Mouse (Mus musculus) c-Kit-positive CD71-negative TER-119-negative erythroid progenitor cells, embryonic 14.5 days (primary cell): ENCODE data around the gene Pls1.
A peak's percentile ranks its signal among the peaks of the same experiment; 100 is the strongest.

Source experiments
- DNase-seq: peaks from one replicate; pipeline ENCODE4 v3.0.0-alpha.2; 2013; ENCODE audit warnings: low read depth

The Pls1 gene

DNA sequence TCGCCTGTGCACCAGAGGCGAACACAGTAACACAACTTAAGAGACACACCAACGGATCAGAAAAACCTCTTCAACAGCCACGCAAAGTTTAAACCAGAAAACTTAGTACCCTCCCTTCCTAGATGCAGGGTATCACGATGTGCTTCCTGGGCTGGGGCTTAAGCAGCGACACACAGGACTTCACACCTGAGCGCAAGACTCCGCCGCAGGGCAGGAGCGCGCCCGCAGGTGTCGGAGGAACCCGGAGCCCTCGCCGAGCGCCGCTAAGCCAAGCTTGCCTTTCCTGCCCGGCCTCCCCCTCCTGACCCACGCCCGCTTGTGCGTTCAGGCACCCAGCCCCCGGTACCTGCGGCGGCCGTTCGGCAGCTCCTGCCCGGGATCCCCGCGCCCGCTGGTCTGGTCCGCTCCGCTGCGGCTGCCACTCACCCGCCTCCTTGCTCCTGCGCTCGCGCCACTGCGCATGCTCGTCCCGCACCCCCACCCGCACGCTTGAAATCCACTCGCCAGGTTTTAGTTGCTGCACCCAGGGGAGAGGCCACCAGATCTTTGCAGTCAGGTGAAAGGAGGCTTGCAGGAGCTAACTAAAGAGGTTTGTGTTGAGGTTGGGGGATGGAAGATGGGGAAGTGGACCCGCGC lies at the start of gene Pls1:
Gene Pls1, minus strand, starts transcription at position 487 of the 636 bp plus-strand sequence.
- DNase-seq = peak; percentile 48

DNA sequence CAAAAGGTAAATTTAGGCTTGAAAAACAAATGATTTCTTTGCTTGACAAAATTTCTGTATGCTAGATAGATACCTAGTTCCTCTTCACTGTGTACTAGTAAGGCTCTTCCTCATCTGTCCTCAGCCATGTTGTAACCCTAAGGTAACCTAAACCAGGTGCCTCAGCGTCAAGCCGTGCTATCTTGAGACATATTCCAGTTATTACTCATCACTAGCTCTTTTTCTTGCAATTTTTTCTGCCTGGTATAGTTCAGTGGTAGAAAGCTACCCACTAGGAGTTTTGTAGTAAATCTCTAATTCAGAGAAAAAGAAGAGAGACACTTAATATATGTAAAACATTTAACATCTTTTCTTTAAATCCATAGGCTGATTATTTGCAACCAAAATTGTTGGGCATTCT lies 37.6 kb upstream of the Pls1 start:
- DNase-seq = no peak

DNA sequence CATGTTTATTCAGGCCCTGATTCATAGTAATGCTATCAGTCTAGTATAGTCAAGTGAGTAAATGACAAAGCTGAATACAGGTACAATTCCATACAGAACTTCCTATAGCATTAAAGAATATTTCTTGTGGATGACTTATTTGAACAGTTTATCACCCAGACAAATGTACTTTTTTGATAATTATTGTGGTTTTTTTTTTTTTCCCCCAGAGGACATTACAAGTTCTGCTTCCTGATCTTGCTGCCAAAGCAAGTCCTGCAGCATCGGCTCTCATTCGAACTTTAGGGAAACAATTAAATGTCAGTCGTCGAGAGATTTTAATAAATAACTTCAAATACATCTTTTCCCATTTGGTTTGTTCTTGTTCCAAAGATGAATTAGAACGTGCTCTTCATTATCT lies 33.1 kb upstream of the Pls1 start:
- DNase-seq = no peak

DNA sequence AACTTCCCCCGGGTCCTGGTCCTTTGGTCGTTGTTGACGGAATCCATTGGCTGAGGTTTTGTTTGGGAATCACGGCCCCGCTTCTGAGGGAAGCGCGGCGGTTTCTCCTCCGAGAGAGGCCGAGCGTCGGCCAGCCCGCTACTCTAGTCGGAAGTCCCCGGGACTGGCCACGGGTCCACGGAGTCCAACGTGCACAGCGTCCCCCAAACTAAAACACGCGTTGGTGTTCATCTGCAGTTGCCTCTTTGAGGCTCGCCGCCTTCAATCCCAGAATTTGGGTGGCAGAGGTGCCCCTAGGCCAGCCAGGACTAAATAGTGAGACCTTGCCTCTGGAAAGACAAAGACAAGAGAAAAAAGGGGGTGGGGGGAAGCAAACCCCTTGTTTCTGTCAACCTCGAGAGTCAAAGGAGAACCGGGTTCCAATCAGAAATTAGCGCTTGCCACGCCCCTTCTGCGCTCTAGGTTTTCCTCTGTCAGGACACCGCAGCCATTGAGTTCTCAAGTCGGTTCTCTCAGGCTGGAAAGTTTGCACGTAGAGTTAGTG lies 13.0 kb upstream of the Pls1 start:
- peak; percentile 81 for DNase-seq

DNA sequence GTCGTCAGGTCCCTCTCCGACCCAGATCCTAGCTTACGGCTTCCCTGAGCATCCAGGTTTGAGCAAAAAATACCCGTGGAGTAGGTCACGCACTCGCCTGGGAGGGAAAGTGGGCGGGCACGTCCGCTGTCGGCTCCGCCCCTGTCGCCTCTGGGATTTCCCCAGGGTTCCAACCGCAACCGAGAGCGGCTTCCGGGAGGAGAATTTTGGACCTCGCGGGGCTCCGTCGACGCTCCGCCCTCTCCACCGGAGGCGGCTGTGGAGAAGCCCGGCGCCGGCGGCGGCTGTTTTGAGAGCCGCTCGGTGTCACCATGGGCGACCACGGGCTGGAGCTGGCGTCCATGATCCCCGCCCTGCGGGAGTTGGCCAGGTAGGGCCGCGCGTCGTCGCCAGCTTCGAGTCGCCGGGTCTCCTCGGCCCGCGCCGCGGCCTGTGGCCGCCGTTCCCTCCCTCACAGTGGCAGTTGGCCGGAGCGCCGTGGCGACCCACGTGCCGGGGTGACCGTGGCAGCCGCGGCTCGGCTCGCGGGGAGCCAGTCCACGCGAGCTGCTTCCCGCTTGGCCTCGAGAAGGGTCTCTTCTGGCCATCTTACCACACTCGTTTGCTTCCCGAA lies 12.4 kb upstream of the Pls1 start, which contains the start of gene Atr:
Gene Atr, plus strand, starts transcription at position 184 of the 613 bp plus-strand sequence.
- peak; percentile 89 for DNase-seq

DNA sequence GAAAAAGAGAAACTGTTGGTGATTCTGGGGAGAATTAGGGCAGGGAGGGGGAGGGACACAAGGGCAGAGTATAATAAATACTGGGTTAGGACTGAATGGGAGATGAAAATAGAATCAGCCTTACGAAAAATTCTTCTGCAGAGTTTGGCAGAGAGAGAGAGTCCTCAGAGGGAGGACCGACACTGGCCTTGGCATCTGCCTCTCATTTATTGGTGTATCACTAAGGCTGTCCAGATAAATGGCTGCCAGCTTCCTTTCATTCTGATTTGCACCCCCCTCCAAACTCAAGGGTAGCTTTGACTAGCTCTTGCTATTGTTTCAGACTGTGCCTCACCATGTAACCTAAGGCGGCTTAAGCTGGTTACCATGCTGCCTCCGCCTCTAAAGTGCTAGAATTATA lies 10.9 kb upstream of the Pls1 start:
- DNase-seq = no peak

DNA sequence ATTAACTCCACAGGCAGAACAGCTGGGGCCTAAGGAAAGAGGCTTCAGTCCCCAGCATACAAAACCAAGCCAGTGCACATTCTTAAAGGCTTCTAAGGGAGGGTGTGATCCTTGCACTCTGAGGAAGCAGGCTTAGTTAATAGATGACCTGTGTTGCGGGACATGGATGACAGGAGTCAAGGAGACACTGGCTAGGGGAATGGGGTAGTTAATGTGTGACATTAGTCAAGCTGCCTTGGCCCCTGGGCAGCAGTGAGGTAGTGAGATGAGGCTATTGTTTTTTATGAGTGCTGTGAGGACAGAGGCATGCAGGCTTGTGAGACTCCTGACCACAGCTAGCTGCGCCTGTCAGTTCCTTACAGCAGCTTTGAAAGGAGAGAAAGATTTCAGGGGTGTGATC lies 9.8 kb upstream of the Pls1 start:
- DNase-seq = no peak

DNA sequence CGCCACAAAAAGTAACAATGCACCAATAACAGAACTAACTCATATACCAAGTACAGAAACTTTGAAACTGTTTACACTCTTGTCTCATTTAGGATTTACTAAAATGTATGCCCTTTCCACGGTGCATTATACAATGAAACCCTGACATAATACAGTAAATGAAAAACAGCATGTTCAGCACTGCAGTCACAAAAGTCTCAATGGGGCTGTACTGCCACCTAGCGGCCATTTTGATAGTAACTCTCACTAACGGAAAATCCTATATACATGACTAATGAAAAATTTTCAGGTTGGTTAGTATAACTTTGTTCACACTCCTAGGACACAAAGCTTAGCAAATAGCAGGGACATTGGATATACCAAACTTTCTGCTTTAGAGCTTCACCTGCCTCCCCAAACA lies 7.8 kb upstream of the Pls1 start:
- peak; percentile 81 for DNase-seq

DNA sequence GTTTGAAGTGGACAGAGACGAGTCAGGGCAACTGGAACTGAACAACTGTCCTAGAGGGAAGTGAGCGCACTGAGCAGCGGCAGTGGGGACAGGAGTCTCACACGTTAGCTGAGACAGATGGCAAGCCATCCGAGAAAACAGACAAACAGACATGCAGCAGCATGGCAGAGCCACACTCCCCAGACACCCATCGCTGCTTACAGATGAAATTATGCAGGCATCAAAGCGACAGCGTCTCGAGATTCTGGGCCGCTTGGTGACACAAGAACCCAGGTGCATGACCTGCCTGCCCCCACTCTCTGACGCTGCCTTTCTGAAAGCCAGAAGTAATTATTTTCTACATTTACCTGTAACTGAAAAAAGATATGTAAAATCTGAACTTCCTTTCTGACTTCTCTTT lies 6.6 kb upstream of the Pls1 start:
- no peak for DNase-seq

DNA sequence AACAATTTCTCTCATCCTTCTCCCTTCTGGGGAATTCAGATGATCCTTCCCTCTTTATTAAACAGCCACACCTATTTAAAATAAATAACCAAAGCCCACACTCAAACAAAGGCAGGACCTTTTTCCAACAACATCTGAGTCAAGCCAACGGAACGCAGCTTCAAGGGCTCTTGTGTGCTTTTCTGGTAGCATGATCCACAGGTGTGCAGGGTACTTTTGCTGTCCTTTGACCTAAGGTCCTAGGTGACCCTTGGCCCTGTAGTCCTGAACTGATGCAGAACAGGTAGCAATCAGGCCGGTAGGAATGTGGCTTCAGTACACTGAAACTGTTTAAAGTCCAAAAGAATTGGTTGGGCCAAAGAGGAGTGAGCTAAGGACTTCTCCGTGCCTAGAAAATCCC lies 600 bp upstream of the Pls1 start:
- DNase-seq = no peak

DNA sequence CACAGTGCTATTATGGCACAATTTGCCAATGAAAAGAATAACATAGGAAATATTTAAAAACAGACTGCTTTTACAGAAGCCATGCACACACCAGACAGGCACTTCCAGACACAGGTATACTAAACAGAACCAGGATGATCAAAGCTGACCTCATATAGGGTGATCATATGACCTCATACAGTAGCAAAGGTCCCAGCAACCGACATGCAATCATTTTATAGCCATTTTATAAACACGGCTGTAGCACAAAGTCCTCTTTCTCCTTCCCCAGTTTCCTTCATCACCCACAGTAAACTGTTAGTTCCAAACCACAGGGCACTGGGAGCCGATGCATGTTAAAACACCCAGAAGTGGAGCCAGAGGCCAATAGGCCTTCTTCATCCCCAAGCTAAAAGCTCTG lies 5.7 kb downstream of the Pls1 start:
- DNase-seq = no peak

DNA sequence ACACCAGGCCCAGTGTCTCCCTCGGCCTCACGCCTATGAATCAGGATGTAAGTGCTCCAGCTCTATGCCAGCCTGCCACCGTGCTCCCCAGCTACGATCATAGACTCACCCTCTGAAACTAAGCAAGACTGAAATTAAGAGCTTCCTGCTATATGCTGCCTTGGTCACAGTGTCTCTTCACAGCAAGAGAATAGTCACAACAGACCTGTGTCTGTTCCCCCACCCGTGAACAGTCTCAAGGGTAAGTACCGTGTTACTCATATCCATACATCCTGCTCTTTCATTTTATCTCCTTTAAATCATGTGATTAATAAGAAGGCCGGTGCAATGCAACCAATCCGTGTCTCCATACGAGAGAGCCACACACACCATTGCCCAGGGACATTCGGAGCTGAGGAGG lies 9.4 kb downstream of the Pls1 start:
- no peak for DNase-seq

DNA sequence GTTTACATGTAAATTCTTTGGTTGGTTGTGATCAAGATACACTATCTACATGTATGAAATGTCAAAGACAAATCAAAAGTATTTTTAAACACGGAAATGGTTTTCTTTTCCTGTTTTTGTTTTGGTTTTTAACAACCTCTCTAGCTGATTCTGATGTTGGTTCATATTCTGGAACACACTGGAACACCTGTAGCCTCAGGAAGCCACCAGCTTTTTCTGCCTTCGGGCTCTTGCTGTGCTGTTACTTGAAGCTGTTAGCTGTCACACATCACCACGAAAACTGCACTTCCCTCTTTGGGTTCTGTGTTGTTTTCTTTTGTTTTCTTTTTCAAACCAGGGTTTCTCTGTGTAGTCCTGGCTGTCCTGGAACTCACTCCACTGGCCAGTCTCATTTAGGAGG lies 10.3 kb downstream of the Pls1 start:
- DNase-seq = no peak

DNA sequence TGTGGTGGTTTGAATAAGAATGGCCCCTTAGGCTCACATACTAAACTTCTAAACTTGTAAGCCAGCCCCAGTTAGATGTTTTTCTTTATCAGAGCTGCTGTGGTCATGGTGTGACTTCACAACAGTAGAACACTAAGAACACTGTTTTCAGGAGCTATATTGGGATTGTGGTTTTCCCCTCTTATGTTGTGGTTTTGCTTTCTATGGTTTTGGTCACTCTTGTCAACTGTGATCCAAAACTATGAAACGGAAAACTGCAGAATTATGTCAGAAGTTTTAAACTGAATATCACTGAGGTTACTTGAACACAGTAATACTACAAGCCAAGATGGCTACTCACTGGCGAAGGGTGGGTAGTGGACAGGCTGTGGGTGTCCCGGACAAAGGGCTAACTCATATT lies 12.4 kb downstream of the Pls1 start:
- DNase-seq = no peak

DNA sequence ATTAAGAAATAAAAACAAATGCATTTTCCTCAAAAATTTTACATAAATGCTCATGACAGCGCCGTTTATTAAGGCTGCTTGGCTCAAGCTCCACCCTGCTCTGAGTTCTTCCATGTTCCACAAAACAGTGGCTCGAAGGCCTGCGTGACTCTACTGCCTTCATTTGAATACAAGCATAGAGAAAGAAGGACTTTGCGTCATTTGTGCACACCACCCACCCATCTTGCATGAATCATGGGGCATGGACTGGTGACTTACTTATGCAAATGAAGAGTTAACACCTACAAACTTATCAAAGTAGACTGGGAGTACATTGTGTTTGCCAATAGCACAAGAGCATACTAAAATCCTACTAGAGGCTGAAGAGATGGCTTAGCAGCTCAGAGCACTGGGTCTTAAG lies 17.5 kb downstream of the Pls1 start:
- no peak for DNase-seq

DNA sequence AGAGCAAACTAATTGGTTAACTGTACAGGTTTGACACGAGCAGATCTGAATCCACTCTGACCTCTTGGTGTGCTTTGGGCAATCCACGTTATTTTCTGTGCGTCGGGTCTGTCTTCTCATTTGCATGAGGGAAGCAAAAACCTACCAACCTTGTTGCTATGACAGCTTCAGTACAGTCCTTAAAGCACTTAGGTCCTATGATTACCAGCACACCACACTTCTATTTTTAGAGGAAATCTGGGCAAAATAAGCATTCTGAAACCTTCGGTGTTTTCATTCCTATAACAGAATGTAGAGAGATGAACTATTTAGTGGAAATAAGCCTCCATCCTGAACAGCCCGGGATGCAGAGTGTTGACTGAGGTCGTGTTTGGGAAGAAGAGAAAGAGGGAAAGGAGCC lies 22.6 kb downstream of the Pls1 start:
- DNase-seq = no peak

DNA sequence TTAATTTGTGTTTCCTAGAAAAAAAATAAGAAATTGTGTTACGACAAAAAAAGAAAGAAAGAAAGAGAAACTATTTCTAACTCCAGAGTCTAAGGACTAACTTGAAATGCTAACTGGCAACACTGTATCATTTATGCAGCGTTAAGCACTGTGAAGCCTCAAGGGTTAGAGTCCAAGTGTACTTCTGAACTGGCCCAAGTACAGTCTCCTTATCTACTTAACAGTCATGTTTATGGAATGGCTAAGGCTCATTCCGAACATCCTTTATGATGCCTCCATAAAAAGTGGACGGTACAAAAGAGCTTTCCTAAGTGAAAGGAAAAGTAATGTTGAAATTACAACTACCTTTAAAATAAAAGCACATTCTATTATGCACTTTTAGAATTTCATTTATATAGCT lies 29.4 kb downstream of the Pls1 start:
- DNase-seq = no peak

DNA sequence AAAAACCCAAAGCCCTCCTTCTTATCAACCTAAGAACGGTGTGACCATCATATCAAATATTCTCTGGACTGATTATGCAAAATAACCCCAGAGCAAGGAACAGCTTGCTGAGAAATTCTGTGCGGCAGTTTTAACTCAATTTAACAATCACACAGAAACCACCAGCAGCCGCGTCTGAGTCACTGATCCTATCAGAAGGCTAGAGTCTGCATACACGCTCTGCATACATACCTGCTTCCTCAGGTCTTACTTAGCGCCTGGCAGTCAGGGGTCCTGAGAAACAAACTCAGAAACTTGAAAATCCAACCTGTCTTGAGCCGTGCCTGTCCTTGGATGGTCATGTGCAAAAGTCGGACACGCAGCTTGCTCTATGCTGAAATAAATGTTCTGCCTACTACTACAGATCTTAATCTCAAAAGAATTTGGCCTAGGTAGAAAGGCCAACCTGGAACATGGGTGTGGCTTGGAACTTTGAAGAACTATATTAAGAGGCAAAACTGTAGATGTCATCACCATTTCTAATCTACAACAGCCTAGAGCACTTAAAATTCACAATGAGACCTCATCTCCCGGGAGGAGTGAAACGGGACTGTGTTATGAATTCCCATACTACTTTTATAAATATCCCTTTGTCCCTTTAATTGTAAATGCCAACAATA lies 30.0 kb downstream of the Pls1 start:
- DNase-seq = no peak

DNA sequence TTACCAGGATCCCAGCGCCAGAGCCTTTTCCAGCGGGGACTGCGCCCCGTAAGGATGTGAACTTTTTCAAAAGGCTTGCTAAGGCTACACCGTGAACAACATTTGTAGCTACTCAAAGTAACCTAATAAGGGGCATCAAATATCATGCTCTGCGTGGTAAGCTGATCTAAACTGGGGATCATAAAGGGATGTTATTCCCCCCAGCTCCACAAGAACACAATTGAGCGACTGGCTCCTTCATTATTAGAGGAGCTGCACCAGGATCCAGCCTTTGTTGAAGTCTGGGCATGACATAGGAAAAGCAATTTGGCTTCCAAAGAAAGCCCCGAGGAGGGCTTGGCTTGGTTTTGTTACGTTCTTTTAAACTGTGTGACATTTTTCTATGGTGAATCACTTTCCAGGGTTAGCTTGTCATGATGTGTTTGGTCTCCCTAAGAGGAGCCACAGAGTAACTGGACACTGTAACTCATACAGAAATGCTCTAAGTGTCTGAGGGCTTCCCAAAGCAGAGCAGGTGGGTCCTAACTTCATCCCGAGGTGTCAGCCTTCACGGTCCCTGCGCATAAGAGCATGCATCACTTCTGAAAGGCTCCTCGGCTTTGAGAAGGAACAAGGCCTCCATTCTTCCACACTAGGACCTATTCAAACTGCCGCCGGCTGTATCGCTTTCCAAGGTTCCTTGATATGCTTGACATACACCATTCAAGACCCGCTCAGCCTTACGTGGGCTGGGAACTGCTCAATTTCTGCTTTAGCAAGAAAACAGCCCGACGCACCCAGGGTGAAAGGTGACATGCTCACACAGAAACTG lies 31.2 kb downstream of the Pls1 start:
- DNase-seq = no peak

DNA sequence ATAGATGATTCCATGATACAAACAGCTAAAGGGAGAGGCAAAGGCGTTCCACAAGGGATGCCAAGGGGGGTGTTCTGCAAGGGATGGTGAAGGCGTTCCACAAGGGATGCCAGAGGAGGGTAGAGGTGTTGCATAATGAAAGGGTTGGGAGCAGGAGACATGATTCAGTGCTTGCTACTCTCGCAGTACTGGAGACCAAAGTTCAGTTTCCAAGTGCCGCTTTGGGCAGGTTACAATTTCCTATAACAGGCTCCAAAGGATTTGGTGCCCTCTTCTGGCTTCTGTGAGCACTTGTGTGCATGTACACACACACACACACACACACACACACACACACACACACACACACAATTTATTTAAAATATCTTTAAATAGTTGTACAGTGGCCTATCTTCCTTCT lies 33.3 kb downstream of the Pls1 start:
- DNase-seq = no peak

DNA sequence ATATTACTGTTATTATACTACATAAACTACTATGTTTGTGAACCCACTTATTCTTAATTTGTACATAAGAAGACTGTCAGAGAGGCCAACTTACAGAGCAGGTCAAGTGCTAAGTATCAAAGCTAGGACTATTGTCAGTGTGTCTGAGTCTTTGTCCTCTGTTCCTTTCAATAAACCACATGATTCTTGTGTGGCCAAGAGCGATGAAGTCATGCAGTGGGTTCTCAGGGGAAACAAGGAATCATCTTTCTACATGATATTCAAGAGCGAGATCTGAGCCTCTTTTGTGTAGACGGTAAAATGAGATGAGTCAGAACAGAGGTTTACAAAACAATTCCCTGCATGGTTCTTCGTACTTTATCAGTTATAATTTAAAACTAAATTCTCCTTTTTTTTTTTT lies 35.5 kb downstream of the Pls1 start:
- no peak for DNase-seq

DNA sequence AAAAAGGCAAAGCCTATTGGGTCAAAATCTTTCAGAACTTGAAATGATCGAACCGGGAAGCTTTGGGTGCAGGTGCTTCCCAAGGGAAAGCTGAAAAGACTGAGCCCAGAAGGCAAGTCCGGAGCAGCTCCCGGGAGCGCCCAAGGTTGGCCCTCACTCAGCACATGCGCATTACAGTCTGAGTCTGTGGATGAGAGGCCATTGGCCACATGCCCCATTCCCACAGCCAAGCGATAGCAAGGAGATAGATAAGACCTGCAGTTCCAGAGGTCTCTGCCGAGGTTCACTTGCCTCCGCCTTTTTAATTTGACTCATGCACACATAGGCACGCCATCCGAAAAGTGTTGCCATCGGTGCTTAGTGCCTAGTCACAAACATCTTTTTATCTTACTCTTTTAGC lies 39.7 kb downstream of the Pls1 start:
- no peak for DNase-seq

DNA sequence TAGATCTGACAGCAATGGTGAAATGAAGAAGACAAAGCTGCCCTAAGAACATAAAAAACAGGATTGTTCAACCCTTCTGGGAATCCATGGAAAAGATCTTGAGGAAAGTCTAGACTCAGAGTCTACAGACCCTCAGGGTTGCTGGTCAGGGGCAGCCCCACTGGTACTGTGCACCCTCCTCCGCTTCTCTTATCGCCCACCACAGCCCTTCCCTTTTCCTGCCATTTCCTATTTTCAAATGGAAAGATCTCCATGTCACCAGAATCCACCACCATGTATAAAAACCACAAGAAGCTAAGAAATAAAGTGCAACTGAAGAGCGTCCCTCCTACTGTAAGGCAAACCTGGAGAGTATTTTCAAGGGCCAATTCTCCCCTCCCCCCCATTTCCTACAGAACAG lies 41.3 kb downstream of the Pls1 start:
- DNase-seq = no peak
